Mouse (Mus musculus): Measurements from ENCODE around the gene Arhgap22. TPM values are rescaled to one million over a fixed set of nuclear protein-coding genes. Genes with fewer than 3 reads are reported as not detected.

Gene Arhgap22
- polyA plus RNA-seq, 1 experiment from 2014 or later = 8.1 TPM

DNA sequence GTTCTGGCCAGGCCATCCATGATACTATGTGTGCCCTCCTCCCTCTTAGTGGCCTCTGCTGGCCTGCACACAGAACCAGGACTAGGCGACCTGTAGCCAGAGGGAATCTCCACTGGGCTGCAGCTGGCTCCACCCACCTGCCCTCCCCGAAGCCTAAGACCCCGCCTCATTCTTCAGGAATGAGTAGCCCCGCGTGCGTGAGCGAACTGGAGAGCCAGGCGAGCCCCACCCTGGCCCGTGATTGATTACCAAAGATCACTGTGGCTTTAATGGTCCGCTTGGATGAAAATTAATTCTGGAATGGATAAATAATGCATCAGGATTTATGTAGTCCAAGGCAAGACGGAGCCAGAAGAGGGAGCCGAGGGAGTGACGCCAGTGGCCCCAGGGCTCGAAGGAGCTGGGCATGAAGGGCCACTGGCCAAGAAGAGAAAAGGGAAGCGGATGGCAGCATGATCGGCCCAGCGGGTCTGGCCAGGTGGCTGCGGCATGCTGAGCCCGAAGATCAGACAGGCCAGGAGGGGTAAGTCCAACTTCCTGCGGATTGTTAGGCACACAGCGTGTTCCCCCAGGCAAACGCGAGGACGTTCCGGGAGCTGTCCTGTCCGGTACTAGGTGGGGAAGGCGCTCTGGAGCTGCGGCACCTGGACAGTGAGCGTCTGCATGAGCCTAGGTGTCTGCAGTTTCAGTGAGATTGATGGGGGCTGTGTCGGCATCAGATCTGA is 36.6 kb downstream of the Arhgap22 start:
- Histone ChIP-seq H3K4me3 (ENCODE audit: low read length) (peak overlapping the region; percentile 41), H3K9me3 (ENCODE audit: control insufficient read depth, low read length) (no peaks in the 10 kb centered on the region), H3K27ac (ENCODE audit: low read length) (no peak overlapping the region), H3K36me3 (ENCODE audit: control insufficient read depth, insufficient read depth, low read length) (no peaks in the 10 kb centered on the region), H3K4me2 (ENCODE audit: low read depth, low read length) (peak overlapping the region; percentile 72), H3K9ac (ENCODE audit: low read length) (no peak overlapping the region; the same call in 1 of the 2 replicates), H3K27me3 (ENCODE audit: control insufficient read depth, insufficient read depth, low read depth, low read length) (peaks cover 7% of the 10 kb centered on the region; the same call in 1 of the 2 replicates), H3K4me1 (replicated peaks; ENCODE audit: control insufficient read depth, insufficient read depth, low read length) (peaks cover 7% of the 10 kb centered on the region; the same call in 1 of the 2 replicates)
- WGBS = 2% methylated on average over 30 of the region's 30 CpGs
- ATAC-seq (ENCODE audit: low read depth) = peak; percentile 54; the same call in 1 of the 2 replicates

DNA sequence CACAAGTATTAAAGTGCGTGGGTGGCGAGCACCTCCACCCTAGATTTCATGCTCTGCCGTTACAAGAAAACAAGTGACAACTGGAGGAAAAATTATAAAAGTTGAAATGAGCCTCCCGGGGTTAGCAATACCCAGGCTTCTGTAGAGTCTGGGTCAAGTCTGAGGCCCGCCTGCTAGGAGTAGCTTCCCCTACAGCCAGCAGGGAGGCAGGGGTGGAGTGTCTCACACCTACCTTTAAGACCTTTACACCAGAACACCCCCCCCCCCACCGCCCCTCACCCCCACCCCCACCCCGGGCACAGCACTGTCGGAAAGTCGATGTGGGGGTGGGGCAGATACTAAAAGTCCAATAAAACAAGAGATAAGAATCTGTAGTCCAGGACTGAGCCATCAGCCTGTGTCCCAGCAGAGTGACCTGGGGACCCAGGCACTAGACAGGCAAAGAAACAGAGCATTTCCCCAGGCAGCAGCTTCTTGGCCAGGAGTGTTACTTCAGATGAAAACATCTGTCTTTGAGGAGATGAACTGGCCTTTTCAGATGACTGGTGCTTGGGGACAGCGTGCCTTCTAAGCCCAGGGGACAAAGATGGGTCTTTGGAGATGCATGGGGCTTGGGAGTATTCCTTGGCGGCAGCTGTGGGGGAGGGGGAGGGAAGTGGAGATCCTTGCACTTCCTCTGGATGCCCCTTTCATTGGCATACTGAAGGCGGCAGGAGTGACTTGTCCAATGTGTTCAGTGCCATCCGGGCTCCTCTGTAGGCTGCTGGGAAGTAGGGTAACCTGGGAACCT is 37.3 kb downstream of the Arhgap22 start:
- no peak overlapping the region for H3K27ac ChIP-seq (ENCODE audit: low read length)
- H3K4me1 ChIP-seq (replicated peaks; ENCODE audit: control insufficient read depth, insufficient read depth, low read length) = peaks cover 7% of the 10 kb centered on the region; the same call in 1 of the 2 replicates
- H3K4me2 ChIP-seq (ENCODE audit: low read depth, low read length) = peak overlapping the region; percentile 72
- no peak overlapping the region for H3K9ac ChIP-seq (ENCODE audit: low read length)
- H3K27me3 ChIP-seq (ENCODE audit: control insufficient read depth, insufficient read depth, low read depth, low read length) = peaks cover 7% of the 10 kb centered on the region; the same call in 1 of the 2 replicates
- peak overlapping the region; percentile 41 for H3K4me3 ChIP-seq (ENCODE audit: low read length)
- no peaks in the 10 kb centered on the region for H3K9me3 ChIP-seq (ENCODE audit: control insufficient read depth, low read length)
- ATAC-seq (ENCODE audit: low read depth) = no peak
- 7% methylated on average over 13 of the region's 13 CpGs for WGBS
- no peaks in the 10 kb centered on the region for H3K36me3 ChIP-seq (ENCODE audit: control insufficient read depth, insufficient read depth, low read length)

DNA sequence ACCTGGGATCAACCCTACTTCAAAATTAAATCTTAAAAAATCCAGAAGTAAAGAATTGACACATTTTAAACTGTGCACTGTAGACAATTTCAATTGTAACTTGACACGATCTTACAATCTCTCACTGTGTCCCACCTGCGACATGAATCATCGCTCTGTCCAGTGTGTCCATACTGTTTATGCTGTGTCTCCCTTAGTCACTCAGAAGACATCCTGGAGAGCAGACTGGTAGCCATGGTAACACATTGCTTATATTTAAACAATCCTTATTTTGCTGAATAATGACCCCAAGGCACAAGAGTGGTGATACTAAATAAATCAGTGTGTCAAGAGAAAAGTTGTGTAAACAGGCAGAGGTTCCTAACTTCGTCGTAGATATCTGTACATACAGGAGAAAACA is 44.4 kb downstream of the Arhgap22 start:
- Histone ChIP-seq H3K4me2 (ENCODE audit: low read depth, low read length) (no peak overlapping the region), H3K27me3 (ENCODE audit: control insufficient read depth, insufficient read depth, low read depth, low read length) (no peaks in the 10 kb centered on the region), H3K36me3 (ENCODE audit: control insufficient read depth, insufficient read depth, low read length) (no peaks in the 10 kb centered on the region), H3K4me1 (replicated peaks; ENCODE audit: control insufficient read depth, insufficient read depth, low read length) (no peaks in the 10 kb centered on the region), H3K27ac (ENCODE audit: low read length) (no peak overlapping the region), H3K9ac (ENCODE audit: low read length) (no peak overlapping the region), H3K4me3 (ENCODE audit: low read length) (no peak overlapping the region), H3K9me3 (ENCODE audit: control insufficient read depth, low read length) (no peaks in the 10 kb centered on the region)
- no peak for ATAC-seq (ENCODE audit: low read depth)
- 40% methylated on average over 5 of the region's 5 CpGs for WGBS

DNA sequence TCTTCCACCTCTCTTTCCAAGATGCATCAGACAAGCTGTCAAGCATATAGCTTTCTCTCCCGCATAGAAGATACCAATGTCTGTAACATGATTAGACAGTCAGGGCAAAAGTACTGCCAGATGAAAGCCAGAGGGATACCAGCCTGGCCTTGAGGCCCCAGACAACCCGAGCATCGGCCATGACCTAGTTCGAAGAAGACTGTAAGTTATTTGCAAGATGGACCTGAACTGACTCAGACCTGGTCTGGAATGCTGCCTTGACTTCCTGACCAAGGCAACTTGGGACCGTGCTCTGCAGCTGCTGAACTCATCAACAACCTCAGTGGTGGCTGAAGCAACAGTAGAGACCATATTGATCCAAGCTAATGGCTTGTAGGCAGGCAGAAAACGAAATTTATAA is 46.3 kb downstream of the Arhgap22 start:
- Histone ChIP-seq H3K27me3 (ENCODE audit: control insufficient read depth, insufficient read depth, low read depth, low read length) (no peaks in the 10 kb centered on the region), H3K4me1 (replicated peaks; ENCODE audit: control insufficient read depth, insufficient read depth, low read length) (no peaks in the 10 kb centered on the region), H3K27ac (ENCODE audit: low read length) (no peak overlapping the region), H3K9ac (ENCODE audit: low read length) (no peak overlapping the region), H3K9me3 (ENCODE audit: control insufficient read depth, low read length) (no peaks in the 10 kb centered on the region), H3K4me3 (ENCODE audit: low read length) (no peak overlapping the region), H3K36me3 (ENCODE audit: control insufficient read depth, insufficient read depth, low read length) (no peaks in the 10 kb centered on the region), H3K4me2 (ENCODE audit: low read depth, low read length) (no peak overlapping the region)
- 84% methylated on average over 6 of the region's 6 CpGs for WGBS
- no peak for ATAC-seq (ENCODE audit: low read depth)

DNA sequence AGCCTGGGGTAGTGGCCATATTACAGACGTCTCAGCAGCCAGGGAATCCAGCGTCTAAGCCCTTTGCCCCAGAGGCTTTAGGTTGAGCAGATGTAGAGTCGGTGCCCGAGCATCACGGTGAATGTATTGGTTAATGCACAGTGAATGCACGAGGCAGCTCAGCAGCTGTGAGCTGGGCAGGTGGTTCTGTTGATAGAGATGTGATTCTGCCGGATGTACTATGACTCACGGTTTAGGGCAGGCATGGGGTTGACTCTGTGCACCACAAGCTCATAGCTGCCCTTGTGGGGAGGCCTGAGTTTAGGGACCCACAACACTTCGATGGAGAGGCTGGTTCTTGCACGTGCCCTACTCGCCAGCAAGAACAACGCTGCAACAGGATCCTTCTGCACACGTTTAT is 51.0 kb downstream of the Arhgap22 start:
- ATAC-seq (ENCODE audit: low read depth) = no peak
- Histone ChIP-seq H3K4me2 (ENCODE audit: low read depth, low read length) (no peak overlapping the region), H3K9ac (ENCODE audit: low read length) (no peak overlapping the region), H3K4me1 (replicated peaks; ENCODE audit: control insufficient read depth, insufficient read depth, low read length) (no peaks in the 10 kb centered on the region), H3K4me3 (ENCODE audit: low read length) (no peak overlapping the region), H3K9me3 (ENCODE audit: control insufficient read depth, low read length) (peaks cover 6% of the 10 kb centered on the region; the same call in 1 of the 2 replicates), H3K27me3 (ENCODE audit: control insufficient read depth, insufficient read depth, low read depth, low read length) (no peaks in the 10 kb centered on the region), H3K36me3 (ENCODE audit: control insufficient read depth, insufficient read depth, low read length) (no peaks in the 10 kb centered on the region), H3K27ac (ENCODE audit: low read length) (no peak overlapping the region)
- WGBS = 88% methylated on average over 13 of the region's 13 CpGs

DNA sequence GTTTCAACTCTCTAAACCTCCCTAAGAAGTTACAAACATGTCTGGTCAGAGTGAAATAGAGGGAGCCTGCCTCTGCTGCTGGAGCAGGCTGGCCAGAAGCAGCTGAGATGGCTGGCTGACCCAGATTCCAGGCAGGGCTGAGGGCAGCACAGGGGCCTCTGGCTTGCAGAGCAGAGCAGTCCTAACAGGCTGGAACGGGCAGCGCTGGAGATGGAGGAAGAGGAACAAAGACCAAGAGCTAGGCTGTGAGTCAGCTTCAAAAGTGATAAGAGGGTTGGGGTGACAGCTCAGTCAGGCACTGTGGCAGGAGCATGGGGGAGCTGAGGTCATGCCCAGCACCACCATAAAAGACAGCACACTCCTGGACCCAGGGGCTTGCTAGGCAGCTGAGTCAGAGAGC is 62.4 kb downstream of the Arhgap22 start:
- no peaks in the 10 kb centered on the region for H3K4me1 ChIP-seq (replicated peaks; ENCODE audit: control insufficient read depth, insufficient read depth, low read length)
- no peak for ATAC-seq (ENCODE audit: low read depth)
- no peaks in the 10 kb centered on the region for H3K9me3 ChIP-seq (ENCODE audit: control insufficient read depth, low read length)
- no peak overlapping the region for H3K4me2 ChIP-seq (ENCODE audit: low read depth, low read length)
- no peak overlapping the region for H3K9ac ChIP-seq (ENCODE audit: low read length)
- WGBS = 52% methylated on average over 2 of the region's 2 CpGs
- no peaks in the 10 kb centered on the region for H3K27me3 ChIP-seq (ENCODE audit: control insufficient read depth, insufficient read depth, low read depth, low read length)
- H3K36me3 ChIP-seq (ENCODE audit: control insufficient read depth, insufficient read depth, low read length) = no peaks in the 10 kb centered on the region
- no peak overlapping the region for H3K4me3 ChIP-seq (ENCODE audit: low read length)
- H3K27ac ChIP-seq (ENCODE audit: low read length) = no peak overlapping the region

DNA sequence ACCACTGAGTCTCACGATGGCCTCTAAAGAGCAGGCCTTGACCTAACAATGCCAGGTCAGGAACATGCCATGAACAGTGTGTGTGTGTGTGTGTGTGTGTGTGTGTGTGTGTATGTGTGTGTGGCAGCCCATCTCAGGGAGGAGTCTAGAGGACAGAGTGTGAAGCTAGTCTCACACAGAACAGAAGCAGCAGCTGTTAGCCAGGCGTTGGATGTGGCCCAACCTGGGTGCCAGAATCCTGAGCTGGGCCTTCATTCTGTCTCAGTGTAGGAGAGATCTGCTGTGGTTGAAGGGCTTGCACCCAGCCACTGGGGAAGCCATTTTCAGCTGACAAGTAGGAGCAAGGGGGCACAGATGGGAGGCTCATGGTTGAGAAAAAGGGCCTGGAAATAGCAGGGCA is 64.5 kb downstream of the Arhgap22 start:
- Histone ChIP-seq H3K36me3 (ENCODE audit: control insufficient read depth, insufficient read depth, low read length) (no peaks in the 10 kb centered on the region), H3K9ac (ENCODE audit: low read length) (no peak overlapping the region), H3K27me3 (ENCODE audit: control insufficient read depth, insufficient read depth, low read depth, low read length) (no peaks in the 10 kb centered on the region), H3K27ac (ENCODE audit: low read length) (no peak overlapping the region), H3K4me1 (replicated peaks; ENCODE audit: control insufficient read depth, insufficient read depth, low read length) (no peaks in the 10 kb centered on the region), H3K9me3 (ENCODE audit: control insufficient read depth, low read length) (no peaks in the 10 kb centered on the region), H3K4me2 (ENCODE audit: low read depth, low read length) (no peak overlapping the region), H3K4me3 (ENCODE audit: low read length) (no peak overlapping the region)
- no peak for ATAC-seq (ENCODE audit: low read depth)
- 75% methylated on average over 2 of the region's 2 CpGs for WGBS

DNA sequence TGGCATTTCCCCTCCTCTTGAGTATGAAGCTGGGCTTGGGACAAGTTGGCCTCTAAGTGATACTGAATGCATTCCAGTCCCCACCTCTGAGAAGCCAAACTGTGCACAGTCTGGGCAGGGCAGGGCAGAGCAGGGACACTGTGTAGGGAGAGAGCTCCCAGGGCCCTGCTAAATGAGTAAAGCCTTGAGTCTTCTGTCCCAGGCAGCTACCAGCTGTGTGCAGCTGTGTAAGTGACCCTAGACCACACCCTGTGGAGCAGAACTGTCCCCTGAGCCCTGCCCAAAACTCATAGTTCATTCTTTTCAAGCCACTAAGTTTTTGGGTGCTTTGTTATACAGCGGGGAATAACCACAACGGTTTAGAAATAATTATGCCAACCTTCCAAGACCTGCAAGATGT is 67.1 kb downstream of the Arhgap22 start:
- Histone ChIP-seq H3K27me3 (ENCODE audit: control insufficient read depth, insufficient read depth, low read depth, low read length) (no peaks in the 10 kb centered on the region), H3K9ac (ENCODE audit: low read length) (no peak overlapping the region), H3K36me3 (ENCODE audit: control insufficient read depth, insufficient read depth, low read length) (no peaks in the 10 kb centered on the region), H3K27ac (ENCODE audit: low read length) (no peak overlapping the region), H3K4me3 (ENCODE audit: low read length) (no peak overlapping the region), H3K4me2 (ENCODE audit: low read depth, low read length) (no peak overlapping the region), H3K9me3 (ENCODE audit: control insufficient read depth, low read length) (no peaks in the 10 kb centered on the region), H3K4me1 (replicated peaks; ENCODE audit: control insufficient read depth, insufficient read depth, low read length) (no peaks in the 10 kb centered on the region)
- ATAC-seq (ENCODE audit: low read depth) = peak; percentile 28; the same call in 1 of the 2 replicates
- WGBS = 84% methylated on average over 2 of the region's 2 CpGs

DNA sequence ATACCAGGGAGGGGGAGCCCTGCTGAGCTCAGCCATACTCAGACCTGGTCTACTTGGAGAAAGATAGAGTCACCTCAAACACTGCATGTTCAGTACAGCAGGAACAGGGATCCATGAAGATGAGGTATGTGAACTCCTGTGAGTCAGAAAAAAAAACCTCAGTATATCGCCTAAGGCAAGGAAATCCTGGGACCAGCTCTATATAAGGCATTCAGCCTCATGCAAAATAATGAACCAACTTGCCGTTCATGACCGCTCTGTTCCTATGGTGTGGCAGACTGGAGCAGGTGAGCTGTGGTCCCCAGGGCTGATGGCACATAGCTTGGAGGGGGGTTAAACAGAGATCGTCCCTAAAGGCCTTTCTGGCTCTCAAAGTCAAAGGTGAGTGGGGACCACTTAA is 68.6 kb downstream of the Arhgap22 start:
- Histone ChIP-seq H3K27me3 (ENCODE audit: control insufficient read depth, insufficient read depth, low read depth, low read length) (no peaks in the 10 kb centered on the region), H3K27ac (ENCODE audit: low read length) (no peak overlapping the region), H3K4me2 (ENCODE audit: low read depth, low read length) (no peak overlapping the region), H3K4me3 (ENCODE audit: low read length) (no peak overlapping the region), H3K9me3 (ENCODE audit: control insufficient read depth, low read length) (no peaks in the 10 kb centered on the region), H3K9ac (ENCODE audit: low read length) (no peak overlapping the region), H3K36me3 (ENCODE audit: control insufficient read depth, insufficient read depth, low read length) (no peaks in the 10 kb centered on the region), H3K4me1 (replicated peaks; ENCODE audit: control insufficient read depth, insufficient read depth, low read length) (no peaks in the 10 kb centered on the region)
- no peak for ATAC-seq (ENCODE audit: low read depth)
- WGBS = 90% methylated on average over 4 of the region's 4 CpGs

Measured in lung, embryonic 16.5 days (tissue).